Mouse (Mus musculus): ENCODE measurements around the gene Nxt1.

DNA sequence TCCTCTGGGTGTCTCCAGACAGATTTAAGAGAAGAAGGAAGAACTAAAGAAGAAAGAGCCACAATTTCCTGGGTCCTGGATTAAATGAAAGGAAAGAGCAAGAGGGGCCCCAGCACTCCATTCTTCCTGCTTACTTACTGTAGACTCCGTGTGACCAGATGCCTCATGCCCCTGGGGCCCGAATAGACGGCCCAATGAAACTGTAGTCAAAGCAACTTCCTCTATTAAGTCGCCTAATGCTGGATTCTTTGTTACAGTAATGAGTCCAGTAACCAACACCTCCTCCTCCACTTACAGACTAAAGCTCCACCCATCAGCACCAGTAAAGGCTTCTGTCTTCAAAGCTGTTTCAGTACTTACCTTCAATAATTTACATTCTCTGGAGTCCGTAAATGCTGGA, 26.2 kb downstream of the Nxt1 start:
- no peak for TF ChIP-seq POLR2A (IDR thresholded peaks at IDR 0.05; ENCODE audit: low read depth, low read length)
- no peak for TF ChIP-seq CTCF (IDR thresholded peaks at IDR 0.05; ENCODE audit: borderline replicate concordance, insufficient read depth, low read length)

All from embryonic fibroblast, embryonic 13.5 days (primary cell).